Mouse (Mus musculus) pancreas, adult 10 weeks (tissue): Measurements from ENCODE around the gene Nusap1. TPM values are rescaled to one million over a fixed set of nuclear protein-coding genes. Genes with fewer than 3 reads are reported as not detected.

Experiments used
- polyA plus RNA-seq: library from polyadenylated mRNA; stranded (reverse); fragments of 350-450 nt; fragmentation: Illumina TruSeq; extraction: RNeasy Lipid Tissue Mini Kit (QIAGEN cat#74804); gene quantifications from one replicate; pipeline ENCODE4 v1.2.3, GENCODE M21; 2015; ENCODE audit warnings: low read depth, low replicate concordance; ENCODE audit not compliant: insufficient read depth

Nusap1 gene
- not detected for polyA plus RNA-seq

GRCm38 (mm10) chr2:119618199-119618982, at the start of gene Nusap1, which contains the start of gene Oip5:
Nusap1 (plus strand) TSS chr2:119618298.
Oip5 (minus strand) TSS chr2:119618469.

GRCm38 (mm10) chr2:119662220-119663182, 44.4 kb downstream of the Nusap1 start, which contains the start of gene Ndufaf1:
Ndufaf1 (minus strand) TSS chr2:119662827.

GRCm38 (mm10) chr2:119674525-119675214, 56.6 kb downstream of the Nusap1 start, which contains the start of gene Rtf1:
Rtf1 (plus strand) TSS chr2:119675068.

Other genes starting within 250 kb of the Nusap1 start
- 3.6 TPM for gene Ino80, start 140.6 kb upstream of the Nusap1 start, polyA plus RNA-seq
- 0.15 TPM for gene Exd1, start 70.7 kb upstream of the Nusap1 start, polyA plus RNA-seq
- 25.1 TPM for gene Chp1, start 70.6 kb upstream of the Nusap1 start, polyA plus RNA-seq
- gene Oip5, start 171 bp downstream of the Nusap1 start, polyA plus RNA-seq, result not detected
- gene Ndufaf1, start 44.5 kb downstream of the Nusap1 start, polyA plus RNA-seq, result 5.4 TPM
- 4.5 TPM for gene Rtf1, start 56.8 kb downstream of the Nusap1 start, polyA plus RNA-seq
- 0.76 TPM for gene Itpka, start 124.0 kb downstream of the Nusap1 start, polyA plus RNA-seq
- gene Ltk, start 142.1 kb downstream of the Nusap1 start, polyA plus RNA-seq, result 2.2 TPM
- 3.6 TPM for gene Rpap1, start 169.2 kb downstream of the Nusap1 start, polyA plus RNA-seq
- gene Tyro3, start 179.4 kb downstream of the Nusap1 start, polyA plus RNA-seq, result 1.5 TPM